Mouse (Mus musculus): ENCODE data around the gene Usp53. TPM values are rescaled to one million over a fixed set of nuclear protein-coding genes. Genes with fewer than 3 reads are reported as not detected.

Gene Usp53
- 6.3 and 8.5 TPM in 2 replicates for polyA plus RNA-seq (2012; rRNA removed)

DNA sequence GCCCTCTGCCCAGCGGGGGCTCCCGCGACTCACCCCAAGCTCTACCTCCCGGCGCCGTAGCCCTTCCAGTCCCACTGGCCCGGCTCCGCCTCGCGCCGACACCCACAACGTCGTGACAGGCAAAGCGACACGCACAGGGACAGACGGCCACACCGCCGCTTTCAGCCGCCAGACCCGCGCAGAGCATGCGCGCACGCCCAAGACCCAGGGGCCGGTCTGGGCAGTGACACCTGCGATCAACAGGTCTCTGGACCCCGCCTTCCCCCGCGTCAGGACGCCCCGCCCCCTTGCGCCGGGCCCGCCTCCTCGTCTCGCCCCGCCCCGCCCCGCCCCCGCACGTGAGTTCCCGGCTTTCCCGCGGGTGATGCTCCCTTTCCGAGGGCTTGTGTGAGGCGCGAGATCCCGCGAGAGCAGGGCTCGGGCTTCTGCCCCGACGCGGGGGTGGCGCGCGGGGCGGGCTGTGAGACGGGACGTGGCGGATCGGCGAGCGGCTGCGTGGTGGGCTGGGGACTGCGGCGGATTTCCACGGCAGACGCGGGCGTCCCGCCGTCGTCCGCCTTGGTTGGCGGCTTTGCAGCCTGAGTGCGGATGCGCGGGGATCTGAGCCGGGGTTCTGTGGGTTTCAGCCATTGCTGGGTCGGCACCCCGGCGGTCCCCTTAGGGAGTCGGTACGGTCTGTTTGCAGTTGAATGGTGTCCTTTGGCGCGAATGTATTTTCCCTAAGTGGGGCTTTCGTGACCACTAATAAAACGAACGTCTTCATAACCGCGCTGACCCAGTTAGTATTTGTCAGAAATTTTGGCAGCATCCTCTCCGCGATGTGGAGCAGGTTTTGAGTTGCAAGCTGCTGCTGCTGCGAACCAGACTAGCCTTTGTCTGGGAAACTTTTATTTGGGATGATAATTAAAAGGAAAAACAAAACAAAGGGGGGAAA is at the start of gene Usp53:
Gene Usp53 (minus strand): TSS at position 262 of the 934 bp plus-strand sequence.
- DNase-seq (ENCODE audit: low read depth): peak; percentile 52

DNA sequence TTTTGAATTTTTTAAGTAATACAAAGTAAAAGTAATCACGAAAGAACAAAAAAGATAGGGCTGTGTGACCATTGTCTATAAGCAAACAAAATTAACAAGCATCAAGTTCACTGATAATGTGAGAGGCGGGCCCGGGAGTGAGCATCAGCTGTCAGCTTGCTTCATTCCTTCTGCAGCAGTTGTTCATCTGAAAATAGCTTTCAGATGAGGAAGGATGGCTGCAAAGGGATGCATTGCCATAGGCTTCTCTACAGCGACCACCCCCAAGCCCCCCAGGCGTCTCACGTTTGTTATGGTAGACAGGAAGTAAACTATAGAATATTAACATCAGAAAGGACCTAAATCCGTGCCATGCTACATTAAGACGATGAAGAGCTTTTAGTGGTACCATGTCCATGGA is 49.5 kb upstream of the Usp53 start:
- no peak for DNase-seq (ENCODE audit: low read depth)

DNA sequence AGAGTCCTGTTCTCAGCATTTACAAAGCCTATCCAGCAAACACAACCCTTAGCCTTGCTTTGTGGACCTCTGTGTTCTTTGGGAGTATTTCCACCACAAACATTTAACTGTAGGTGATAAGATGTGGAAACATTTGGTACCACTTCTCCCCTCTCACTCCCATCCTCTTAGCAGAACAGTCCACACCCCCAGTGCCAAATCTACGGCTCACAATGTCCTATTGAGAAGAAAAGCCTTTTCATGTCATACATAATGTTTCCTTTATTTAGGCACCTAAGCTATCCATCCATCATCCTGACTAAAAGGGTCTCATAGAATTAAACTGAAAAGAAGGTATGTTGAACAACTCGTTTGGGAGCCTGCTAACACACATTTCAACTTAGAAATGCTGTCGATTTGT is 41.3 kb upstream of the Usp53 start:
- DNase-seq (ENCODE audit: low read depth): no peak

DNA sequence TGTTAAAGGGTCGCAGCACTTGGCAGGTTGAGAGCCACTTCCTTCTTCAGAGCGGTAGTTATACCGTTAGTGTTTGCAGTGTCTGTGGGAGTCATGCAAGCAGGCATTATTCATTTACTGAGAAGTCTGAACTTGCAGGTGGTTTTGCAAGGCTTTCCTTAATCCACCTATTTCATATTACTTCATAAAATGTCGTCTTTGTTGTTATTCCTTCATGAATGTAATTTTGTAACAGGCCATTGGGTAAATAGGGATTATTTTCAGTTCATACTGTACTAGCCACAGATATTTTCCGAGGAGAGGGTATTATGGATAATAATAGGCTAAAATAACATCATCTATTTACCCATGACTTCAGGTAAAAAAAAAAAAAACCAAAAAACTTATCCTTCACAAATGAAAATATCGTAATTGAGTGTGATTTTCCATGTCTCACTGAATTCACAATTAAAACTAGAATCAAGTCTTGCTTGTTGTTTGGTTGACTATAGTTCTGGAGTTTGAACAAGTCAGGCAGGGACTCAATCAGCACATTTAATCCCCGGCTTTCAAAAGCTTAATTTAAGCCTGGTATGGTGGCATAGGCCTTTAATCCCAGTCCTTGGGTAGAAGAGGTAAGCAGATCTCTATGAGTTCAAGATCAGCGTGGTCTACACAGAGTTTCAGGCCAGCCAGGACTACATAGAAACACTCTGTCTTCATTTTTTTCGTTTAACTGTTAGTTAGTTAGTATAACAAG is 40.4 kb upstream of the Usp53 start:
- DNase-seq (ENCODE audit: low read depth): peak; percentile 89

DNA sequence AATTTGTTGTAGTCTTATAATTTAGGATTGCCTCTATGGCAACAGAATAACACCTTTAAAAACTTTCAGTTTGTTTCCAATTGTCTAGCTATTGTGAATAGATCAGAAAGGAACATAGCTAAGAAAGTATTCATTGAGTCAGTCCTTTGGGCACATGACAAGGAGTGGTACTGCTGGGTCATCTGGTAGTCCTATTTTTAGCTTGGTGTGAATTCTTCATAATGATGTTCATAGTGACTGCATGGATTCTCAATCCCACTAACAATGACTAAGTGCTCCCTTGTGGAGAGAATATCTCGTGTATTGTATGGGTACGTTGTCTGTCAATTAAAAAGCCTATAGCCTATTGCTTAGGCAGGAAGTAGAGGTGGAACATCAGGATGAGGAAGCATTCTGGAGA is 34.5 kb upstream of the Usp53 start:
- no peak for DNase-seq (ENCODE audit: low read depth)

DNA sequence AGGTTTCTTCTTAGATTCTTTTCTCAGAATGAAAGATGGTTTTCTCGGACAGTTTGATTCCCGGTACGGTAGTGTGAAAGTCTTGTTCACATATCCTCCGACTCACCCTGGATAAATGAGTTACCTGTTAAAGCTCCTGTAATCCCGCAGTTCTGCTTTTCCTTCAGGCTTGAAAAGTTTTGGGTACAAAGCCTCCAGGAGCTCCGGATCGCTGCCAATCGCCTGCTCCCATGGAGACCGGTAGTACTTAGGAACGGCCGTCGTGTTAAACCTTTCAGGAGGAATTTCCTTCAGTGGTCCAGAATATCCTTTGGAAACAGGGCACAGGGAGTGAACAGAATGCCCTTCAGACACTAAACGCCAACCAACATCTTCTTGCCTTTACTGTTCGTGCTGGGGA is 29.2 kb upstream of the Usp53 start:
- no peak for DNase-seq (ENCODE audit: low read depth)

DNA sequence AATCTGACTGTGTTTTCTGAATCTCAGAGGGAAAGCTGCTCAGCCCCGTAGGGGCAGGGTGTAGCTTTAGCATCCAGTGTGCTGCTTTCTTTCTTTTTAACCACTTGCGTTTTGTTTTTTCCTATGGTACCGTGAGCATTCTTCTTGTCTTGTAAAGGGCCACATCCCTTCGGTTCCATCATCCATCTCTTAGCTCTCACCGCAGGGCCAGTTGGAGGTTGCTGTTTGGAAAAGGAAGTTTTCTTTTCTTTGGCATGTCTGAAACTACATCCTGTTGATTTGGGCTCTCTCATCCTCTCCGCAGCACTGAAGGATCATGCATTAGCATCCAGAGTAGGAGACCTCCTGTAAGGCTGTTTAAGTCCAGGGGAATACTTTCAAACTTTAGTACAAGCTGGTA is 25.1 kb upstream of the Usp53 start:
- no peak for DNase-seq (ENCODE audit: low read depth)

DNA sequence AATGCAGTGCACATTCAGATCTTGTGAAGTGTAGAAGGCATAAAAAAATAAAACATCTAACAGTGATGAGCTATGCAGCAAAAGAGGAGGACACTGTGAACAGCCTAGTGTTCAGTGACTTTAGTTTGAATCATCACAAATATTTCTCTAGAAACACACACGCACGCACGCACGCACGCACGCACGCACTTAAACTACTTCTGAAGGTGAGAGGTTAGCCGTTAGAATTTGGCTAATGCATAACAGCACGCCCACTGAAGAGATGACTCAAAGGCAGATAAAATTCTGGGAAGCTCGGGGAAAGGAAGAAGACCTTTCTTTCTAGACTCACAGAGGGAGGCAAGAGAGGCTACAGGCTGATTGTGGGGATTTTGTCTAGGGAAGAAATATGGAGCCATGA is 23.1 kb upstream of the Usp53 start:
- no peak for DNase-seq (ENCODE audit: low read depth)

DNA sequence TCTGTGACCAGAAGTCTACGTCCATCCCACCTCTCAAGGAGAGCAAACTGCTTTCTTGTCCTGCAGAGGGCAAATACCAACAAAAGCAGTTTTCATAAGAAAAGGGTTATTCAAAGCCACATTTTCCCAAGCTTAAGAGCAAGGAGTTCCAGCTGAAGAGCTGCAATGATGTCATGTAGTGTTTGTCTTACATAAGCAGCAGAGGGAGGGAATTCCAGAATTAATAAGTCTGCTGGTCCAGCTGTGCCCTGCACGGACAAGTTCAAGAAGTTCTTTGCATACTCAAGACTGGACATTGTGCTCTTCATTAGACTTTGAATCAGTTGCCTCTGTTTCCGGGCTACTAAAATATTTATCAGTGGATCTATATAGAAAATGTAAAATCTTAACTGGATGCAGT is 16.7 kb upstream of the Usp53 start:
- no peak for DNase-seq (ENCODE audit: low read depth)

DNA sequence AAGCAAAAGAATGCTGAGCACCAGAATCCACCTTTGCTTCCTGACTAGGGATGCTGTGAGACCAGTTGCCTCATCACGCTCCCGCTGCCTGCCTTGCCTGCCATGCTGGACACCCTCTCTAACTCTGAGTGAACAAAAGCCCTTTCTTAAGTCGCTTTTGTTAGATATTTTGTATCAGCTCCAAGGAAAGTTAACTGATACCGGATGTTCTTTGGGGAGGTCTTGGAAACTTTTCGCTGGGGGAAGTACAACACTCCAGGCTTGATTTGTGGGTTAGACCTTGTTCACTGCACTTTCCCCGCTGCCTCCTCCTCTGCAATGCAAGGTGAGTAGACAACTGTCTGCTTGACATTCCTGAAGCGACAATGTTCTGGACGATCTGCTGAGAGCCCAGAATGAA is 14.2 kb upstream of the Usp53 start:
- DNase-seq (ENCODE audit: low read depth): no peak

DNA sequence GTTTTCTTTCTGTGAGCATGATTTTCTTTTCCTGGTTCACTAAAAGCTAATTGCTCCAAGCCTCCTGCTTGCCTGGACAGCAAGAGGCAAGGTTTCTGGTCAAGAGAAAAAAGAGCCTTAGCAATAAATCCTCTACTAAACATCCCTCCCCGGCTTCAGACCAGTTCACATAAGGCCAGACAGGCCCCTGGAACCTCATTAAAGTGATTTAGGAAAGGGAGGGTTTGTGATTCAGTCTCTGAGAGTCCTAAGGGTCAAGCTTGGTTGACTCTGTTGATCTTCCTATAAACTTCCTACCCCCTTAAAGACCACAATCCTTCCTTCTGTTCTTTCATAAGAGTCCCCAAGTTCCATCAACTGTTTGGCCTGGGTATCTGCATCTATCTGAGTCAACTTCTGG is 12.7 kb upstream of the Usp53 start:
- DNase-seq (ENCODE audit: low read depth): no peak

DNA sequence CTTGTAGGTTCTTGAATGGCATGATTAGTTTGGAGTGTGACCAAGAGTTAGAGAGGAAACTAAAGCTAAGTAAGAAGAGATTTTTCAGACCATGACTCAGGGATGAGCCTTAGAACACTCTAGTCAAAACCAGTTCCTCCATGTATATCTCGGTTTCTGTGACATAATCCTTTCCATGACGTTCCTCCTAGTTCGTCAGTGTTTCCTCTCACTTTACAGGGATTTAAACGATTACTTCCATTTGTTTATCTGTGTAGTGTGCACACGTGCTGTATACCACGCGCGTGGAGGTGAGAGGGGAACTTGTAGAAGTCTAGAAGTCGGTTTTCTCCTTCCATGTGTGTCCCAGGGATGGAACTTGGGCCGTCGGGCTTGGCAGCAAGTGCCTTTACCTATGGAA is 2.6 kb upstream of the Usp53 start:
- no peak for DNase-seq (ENCODE audit: low read depth)

DNA sequence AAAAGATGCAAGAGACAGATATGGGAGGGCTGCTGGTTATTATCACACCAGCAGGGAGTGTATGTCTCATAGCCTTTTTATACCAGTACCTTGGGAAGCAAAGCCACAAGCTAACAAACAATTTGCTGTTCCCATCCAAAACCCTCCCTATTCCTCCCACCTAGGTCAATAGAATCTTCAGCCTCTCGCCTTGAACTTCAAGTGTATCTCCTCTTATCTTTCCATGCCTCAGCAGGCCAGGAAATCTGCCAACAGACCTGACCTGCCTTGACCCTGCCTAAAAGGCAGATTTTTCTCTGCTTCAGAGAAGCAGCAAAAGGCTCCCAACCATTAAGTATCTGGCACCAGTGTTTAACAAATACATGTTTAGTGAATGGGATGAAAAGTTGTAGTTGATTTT is 2.1 kb upstream of the Usp53 start:
- no peak for DNase-seq (ENCODE audit: low read depth)

DNA sequence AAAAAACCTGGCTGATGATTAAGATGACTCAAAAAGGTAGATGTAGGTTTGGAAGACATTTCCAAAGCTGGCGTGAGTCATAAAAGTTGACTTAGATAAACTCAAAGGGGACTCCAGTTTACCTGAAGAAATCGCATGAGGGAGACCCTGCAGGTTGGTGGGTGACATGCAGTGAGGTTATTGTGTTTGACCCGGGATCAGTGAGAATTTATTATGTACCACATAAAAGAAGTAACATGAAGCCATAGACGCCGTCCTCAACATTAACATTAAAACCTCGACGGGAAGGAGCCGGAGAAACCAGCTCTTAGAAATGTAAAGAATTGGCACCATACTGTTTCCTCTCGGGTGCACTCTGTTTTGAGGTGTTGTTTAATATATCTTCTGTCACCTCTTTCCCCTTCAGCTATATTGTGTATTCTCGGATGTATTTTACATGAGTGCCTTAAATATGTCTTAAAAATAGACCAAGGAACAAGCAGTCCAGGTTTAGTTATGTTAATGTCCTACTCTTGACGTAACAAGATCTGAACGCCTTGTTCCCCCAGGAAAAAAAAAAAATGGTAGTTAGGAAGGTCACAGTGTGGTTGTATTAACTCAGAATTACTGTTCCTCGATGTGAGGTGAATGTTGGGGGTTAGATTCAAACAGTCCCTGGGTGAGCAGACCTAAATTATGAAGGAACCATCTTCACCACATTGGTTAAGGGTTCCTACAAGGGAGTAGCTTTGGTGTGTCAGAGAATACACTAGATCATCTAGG is 1.1 kb upstream of the Usp53 start:
- no peak for DNase-seq (ENCODE audit: low read depth)

DNA sequence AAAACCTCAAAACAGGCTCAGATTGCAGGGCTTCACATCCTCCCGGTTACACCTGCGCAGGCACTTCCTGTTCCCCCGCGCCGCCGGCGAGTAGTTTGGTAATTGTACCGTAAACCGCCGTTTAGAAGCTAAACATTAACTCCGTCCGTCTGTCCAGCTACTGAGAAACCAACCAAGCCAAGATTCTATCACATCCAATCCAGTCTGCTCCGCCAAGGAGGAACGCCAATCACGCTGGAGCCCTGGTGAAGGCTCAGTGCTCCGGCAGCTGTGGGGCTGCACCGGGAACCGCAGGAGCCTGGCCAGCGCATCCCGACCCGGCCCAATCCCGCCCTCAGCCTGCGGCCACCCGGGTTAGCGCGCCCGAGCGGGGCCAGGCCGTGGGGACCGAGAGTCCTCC is 461 bp downstream of the Usp53 start:
- DNase-seq (ENCODE audit: low read depth): peak; percentile 54

DNA sequence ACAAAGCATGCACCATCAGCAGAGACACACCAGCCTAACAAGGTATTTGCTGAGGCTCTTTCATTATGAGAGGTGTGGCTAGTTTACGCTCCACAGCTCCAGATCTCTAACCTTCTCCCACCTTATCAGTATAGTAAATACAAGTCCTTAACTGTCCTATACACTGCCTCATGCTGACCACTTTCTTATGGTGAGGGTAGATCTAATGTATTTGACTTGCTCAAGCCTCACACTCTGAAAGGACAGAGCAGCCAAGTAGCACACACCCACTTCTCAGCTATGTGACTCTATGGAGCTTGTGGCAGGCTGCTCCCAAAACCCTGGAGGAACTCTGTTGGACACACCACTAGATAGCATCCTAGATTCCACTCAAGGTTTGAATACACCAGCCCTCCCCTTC is 8.3 kb downstream of the Usp53 start:
- no peak for DNase-seq (ENCODE audit: low read depth)

DNA sequence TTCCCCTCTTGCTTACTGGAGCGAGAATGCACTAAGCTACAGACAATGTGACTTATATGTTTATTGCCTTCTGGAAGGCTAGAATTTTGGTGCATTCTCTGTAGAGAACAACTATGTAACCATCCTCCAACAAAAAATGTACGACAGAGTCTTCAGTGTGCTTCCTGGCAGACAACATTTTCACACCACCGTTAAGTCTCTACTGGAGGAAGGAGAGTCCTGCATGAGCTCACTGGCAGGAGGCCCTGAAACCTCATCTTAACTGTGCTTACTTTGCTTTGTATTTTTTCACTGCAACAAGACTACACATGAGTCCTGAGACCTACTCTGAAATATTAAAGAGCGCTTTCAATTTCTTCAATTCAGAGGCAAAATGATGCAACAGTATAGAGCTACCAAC is 8.9 kb downstream of the Usp53 start:
- DNase-seq (ENCODE audit: low read depth): no peak

DNA sequence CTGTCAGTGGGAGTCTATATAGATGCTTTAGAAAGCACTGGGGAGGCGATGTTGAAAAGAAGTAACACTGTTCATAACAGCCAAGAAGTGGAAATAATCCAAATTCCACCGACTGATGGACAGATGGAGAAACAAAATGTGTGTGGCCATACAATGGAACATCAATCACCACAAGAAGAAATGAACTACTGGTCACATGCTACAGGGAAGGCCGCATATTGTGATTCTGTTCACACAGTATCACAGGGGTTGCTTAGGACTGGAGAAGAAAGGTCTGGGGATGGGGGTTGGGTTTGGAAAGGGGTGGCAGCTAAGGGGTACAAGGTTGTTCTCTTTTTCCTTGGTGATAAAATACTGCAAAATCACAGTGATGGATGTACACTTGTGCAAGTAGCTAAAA is 9.5 kb downstream of the Usp53 start:
- DNase-seq (ENCODE audit: low read depth): no peak

DNA sequence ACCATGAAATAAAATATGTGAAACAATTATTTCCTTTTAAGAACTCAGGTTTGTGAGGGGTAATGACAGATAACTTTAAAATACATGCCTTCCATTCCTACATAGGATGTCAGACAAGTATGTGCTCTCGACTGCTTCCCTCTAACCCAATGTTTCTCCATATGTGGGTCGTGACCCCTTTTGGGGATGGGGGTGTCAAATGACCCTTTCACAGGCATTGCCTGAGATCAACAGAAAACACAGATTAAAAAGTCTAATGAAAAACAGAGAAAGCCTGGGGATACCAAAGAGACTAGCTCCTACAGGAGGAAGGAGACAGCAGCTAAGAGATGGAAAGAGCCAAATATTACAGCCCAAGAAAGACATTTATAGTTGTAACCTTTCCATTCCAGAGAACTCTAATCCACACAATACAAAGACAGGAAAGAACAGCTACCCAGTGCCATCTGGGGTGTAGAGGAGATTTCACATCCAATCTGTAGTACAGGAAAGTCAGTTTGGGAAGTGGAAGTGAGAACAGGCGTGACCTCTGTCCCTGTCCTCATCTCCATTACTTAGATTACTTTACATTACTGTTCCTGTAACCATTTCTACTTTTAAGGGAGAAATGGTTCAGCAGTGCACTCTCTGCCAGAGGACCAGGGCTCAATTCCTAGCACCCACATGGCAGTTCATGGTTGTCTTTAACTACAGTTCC is 12.0 kb downstream of the Usp53 start:
- DNase-seq (ENCODE audit: low read depth): no peak

DNA sequence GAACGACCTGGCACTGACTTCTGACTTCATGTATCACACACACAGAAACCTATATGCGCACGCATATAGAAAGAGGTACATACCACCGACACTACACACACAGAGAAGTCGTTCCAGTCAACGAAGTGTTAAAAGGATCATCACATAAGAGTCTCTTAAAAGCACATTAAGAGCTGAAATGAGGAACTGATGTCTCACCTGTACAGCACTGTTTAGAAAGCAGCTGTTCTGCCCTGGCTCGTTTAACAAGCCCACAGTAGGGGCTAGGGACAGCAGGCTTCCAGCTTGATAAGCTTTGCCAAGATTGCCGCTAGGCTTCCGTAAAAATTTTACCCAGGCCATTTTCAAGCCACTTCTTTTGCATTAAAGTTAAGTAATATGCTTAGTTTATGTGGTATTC is 15.9 kb downstream of the Usp53 start:
- no peak for DNase-seq (ENCODE audit: low read depth)

DNA sequence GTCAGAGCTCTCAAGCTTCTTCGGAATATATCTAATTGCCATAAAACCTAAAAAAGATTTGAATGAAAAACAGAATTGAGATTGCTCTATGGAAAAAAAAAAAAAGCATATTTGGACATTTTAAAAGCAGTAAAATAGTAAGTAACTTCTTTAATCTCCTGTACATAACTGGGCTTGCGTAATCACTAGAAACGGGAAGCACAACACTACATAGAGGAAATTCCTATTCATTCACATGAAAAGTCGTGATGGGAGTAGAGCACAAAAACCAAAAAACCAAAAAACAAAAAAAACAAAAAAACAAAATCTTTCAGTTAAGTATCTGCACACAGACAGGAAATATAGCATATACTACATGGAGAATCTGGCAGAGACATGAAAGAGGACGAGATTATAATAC is 20.0 kb downstream of the Usp53 start:
- DNase-seq (ENCODE audit: low read depth): no peak

DNA sequence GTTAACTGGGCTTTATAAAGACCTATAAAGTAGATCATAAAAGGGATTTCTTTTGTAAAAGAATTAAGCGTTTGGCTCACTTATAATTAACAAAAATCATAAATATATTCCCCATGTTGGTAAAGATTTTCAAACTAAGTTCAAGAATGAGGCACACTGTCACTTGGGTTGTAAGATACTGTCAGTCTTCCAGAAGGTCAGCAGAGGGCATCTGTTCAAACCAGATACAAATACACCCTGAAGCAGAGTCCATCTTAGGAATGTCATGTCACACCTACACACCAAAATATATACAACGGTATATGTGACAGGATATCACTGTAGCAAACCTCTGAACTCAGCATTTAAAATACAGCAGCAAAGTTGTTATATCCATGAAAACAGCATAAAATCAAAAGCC is 34.2 kb downstream of the Usp53 start:
- no peak for DNase-seq (ENCODE audit: low read depth)

Data from gonadal fat pad, adult 2 months (tissue).